Mouse (Mus musculus) heart, adult 2 months (tissue): Measurements from ENCODE around the gene Gm28778. TPM values are rescaled to one million over a fixed set of nuclear protein-coding genes. Genes with fewer than 3 reads are reported as not detected.
A peak's percentile ranks its signal among the peaks of the same experiment; 100 is the strongest.
"Not testable (repeated sequence)": the region's sequence is repeated elsewhere in the genome, so short reads cannot be mapped to it uniquely, and the experiment has no call there.

Source experiments
- DNase-seq, 2 experiments: peaks; one replicate each; pipeline ENCODE4 v3.0.0; 2021
- H3K27ac ChIP-seq: fragments of 200-600 bp; 2 replicates; pipeline ENCODE4 v1.8.1; 2022
- H3K27me3 ChIP-seq: fragments of 200-500 bp; 2 replicates; pipeline ENCODE4 v1.6.1; 2012; ENCODE audit warnings: mild to moderate bottlenecking, low read length, inconsistent platforms, mixed read lengths; ENCODE audit not compliant: control insufficient read depth, insufficient read depth
- H3K36me3 ChIP-seq: fragments of 200-500 bp; 2 replicates; pipeline ENCODE4 v1.6.1; 2012; ENCODE audit warnings: low read length, inconsistent platforms; ENCODE audit not compliant: control insufficient read depth, insufficient read depth
- H3K4me1 ChIP-seq: fragments of 200-500 bp; 2 replicates; pipeline ENCODE4 v1.6.1; 2011; ENCODE audit warnings: low read length; ENCODE audit not compliant: control insufficient read depth, insufficient read depth
- H3K4me3 ChIP-seq: fragments of 200-600 bp; 2 replicates; pipeline ENCODE4 v1.8.1; 2022
- H3K79me2 ChIP-seq: fragments of 200-500 bp; replicated peaks from 2 replicates; pipeline ENCODE4 v1.6.1; 2012; ENCODE audit warnings: mild to moderate bottlenecking, inconsistent platforms, low read length, moderate library complexity, mixed read lengths; ENCODE audit not compliant: control insufficient read depth, insufficient read depth
- H3K9ac ChIP-seq: fragments of 200-500 bp; 2 replicates; pipeline ENCODE4 v1.6.1; 2012; ENCODE audit warnings: low read depth, mild to moderate bottlenecking, control low read depth, inconsistent platforms, low read length, mixed read lengths
- CTCF ChIP-seq: fragments of 200-600 bp; IDR thresholded peaks from 2 replicates; pipeline ENCODE4 v1.8.1; 2022; ENCODE audit warnings: antibody characterized with exemption, mild to moderate bottlenecking, moderate library complexity
- EP300 ChIP-seq: fragments of 200-500 bp; IDR thresholded peaks from 2 replicates; pipeline ENCODE4 v1.6.1; 2011; ENCODE audit warnings: low read depth, low read length, control low read depth; ENCODE audit not compliant: insufficient read depth
- POLR2A ChIP-seq: fragments of 200-500 bp; IDR thresholded peaks from 2 replicates; pipeline ENCODE4 v1.6.1; 2011; ENCODE audit warnings: mild to moderate bottlenecking, low read depth, low read length, control low read depth; ENCODE audit not compliant: insufficient read depth
- WGBS: fragments of 180-500 bp; shearing (Covaris S2); methylation state at CpG from one replicate; pipeline ENCODE4 v1.1.7; 2018; 5-methylcytosine and 5-hydroxymethylcytosine counted together
- intact Hi-C: fragments of 180-260 bp; cut with DNase I; formaldehyde crosslinking; loops from one replicate; pipeline ENCODE4 v1.15.1; 2025
- long read RNA-seq: library from polyadenylated mRNA; stranded (forward); transcript quantifications from one replicate; pipeline ENCODE4 v2.0.0, GENCODE M21; 2021
- polyA plus RNA-seq: library from polyadenylated mRNA; depleted of rRNA; stranded (reverse); fragments of >200 nt; gene quantifications from 2 replicates; pipeline ENCODE4 v1.2.3, GENCODE M21; 2012; rRNA removed
- total RNA-seq, 2 experiments: library from RNA; stranded (reverse); gene quantifications; 2 replicates each; pipeline ENCODE4 v1.2.3; 2021

Gene Gm28778
- total RNA-seq (not detected), polyA plus RNA-seq (7.9 and 10.1 TPM in 2 replicates)
- long read RNA-seq, partial matches to known transcripts, result 0 of 13 reads
- long read RNA-seq, other reads (novel, unspliced or antisense), result 13 of 13 reads

GRCm38 (mm10) chr1:53296581-53297383 lies at the start of gene Gm28778, which contains the start of the genes Pms1 and Ormdl1:
Gene Gm28778 (plus strand): TSS chr1:53297111.
Gene Pms1 (minus strand): TSS chr1:53297018.
Gene Ormdl1 (plus strand): TSS chr1:53297095.
- under 1% methylated on average over 66 of the region's 66 CpGs for WGBS

DNA sequence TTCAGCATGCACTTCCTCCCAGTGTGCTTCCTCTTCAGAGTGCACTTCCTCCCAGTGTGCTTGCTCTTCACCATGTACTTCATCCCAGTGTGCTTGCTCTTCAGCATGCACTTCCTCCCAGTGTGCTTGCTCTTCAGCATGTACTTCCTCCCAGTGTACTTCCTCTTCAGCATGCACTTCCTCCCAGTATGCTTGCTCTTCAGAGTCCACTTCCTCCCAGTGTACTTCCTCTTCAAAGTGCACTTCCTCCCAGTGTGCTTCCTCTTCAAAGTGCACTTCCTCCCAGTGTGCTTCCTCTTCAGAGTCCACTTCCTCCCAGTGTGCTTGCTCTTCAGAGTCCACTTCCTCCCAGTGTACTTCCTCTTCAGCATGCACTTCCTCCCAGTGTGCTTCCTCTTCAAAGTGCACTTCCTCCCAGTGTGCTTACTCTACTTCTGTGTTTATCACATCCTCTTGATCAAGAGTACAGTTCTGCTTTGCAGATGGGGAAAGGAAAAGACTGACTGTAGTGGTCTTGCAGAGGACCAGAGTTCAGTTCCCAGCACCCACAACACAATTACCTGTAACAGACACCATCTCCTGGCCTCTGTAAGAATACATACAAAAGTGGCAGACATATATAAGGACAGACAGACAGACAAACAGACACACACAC lies 31.8 kb upstream of the Gm28778 start:
- not testable (repeated sequence) for H3K4me3 ChIP-seq, H3K27me3 ChIP-seq, H3K27ac ChIP-seq, H3K79me2 ChIP-seq, DNase-seq, H3K9ac ChIP-seq, H3K36me3 ChIP-seq, H3K4me1 ChIP-seq
- intact Hi-C loops, result loop anchor here (5.0 kb wide), 1 partner anchor 153 kb away; no protein-coding TSS in a partner anchor

More at GRCm38 (mm10) chr1:53296581-53297383, at the start of gene Gm28778, which contains the start of the genes Pms1 and Ormdl1:
- H3K4me3 ChIP-seq, result peak within 1 kb of the TSS; percentile 80
- H3K4me1 ChIP-seq, result no peaks in the 10 kb centered on the region
- H3K36me3 ChIP-seq, result no peaks in the 10 kb centered on the region; the same call in none of the 2 replicates
- intact Hi-C loops, result loop anchor here (2.0 to 5.0 kb wide), 2 partner anchors 16 to 56 kb away; partner anchors contain the start of genes Asdurf, Asnsd1, Gm28551 and Osgepl1
- H3K27ac ChIP-seq, result peak within 1 kb of the TSS; percentile 81
- peak within 1 kb of the TSS; percentile 87 for H3K9ac ChIP-seq
- H3K27me3 ChIP-seq, result no peaks in the 10 kb centered on the region
- TF ChIP-seq CTCF, result peak; percentile 52
- TF ChIP-seq EP300, result no peak
- TF ChIP-seq POLR2A, result peak; percentile 89
- peak; percentile 97 to 99 for DNase-seq
- no peaks in the 10 kb centered on the region for H3K79me2 ChIP-seq

GRCm38 (mm10) chr1:53269901-53270300 lies 27.0 kb upstream of the Gm28778 start:
- 62% methylated on average over 3 of the region's 3 CpGs for WGBS
- no peaks in the 10 kb centered on the region for H3K79me2 ChIP-seq
- no peaks in the 10 kb centered on the region for H3K27me3 ChIP-seq
- H3K27ac ChIP-seq, result peak overlapping the region; percentile 41
- H3K9ac ChIP-seq, result no peak overlapping the region
- no peaks in the 10 kb centered on the region; the same call in 1 of the 2 replicates for H3K4me1 ChIP-seq
- peak; percentile 17 to 41 for DNase-seq
- H3K36me3 ChIP-seq, result no peaks in the 10 kb centered on the region
- intact Hi-C loops, result loop anchor here (5.0 kb wide), 1 partner anchor 158 kb away; no protein-coding TSS in a partner anchor
- H3K4me3 ChIP-seq, result no peak overlapping the region
- peak; percentile 64; the same call in 1 of the 2 replicates for TF ChIP-seq EP300
- TF ChIP-seq POLR2A, result no peak

DNA sequence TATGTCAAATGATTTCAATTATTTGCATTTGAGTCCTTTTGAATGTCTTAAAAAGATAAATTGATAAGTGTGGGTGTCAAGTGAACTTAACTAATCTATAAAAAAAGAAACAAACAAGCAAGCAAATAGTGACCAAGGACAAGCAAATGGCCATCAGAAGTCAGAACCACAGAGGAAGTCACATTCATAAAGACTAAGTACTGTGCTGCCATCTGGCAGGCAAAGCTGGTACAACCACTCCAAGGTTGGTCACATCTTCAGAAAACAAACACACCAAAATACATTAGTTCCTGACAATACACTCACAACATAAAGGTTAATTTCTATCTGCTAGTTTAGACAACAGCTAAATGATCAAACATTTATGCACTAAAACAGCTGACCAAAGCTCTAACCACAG lies 24.3 kb upstream of the Gm28778 start:
- intact Hi-C loops, result loop anchor here (1.0 kb wide), 1 partner anchor 219 kb away; no protein-coding TSS in a partner anchor
- H3K4me1 ChIP-seq, result no peaks in the 10 kb centered on the region; the same call in 1 of the 2 replicates
- no peaks in the 10 kb centered on the region for H3K79me2 ChIP-seq
- no peaks in the 10 kb centered on the region for H3K36me3 ChIP-seq
- no peak overlapping the region for H3K4me3 ChIP-seq
- H3K27me3 ChIP-seq, result no peaks in the 10 kb centered on the region
- no peak overlapping the region for H3K9ac ChIP-seq
- TF ChIP-seq CTCF (peak; percentile 79), EP300 (no peak)
- H3K27ac ChIP-seq, result no peak overlapping the region
- DNase-seq, result peak; percentile 8 to 39

DNA sequence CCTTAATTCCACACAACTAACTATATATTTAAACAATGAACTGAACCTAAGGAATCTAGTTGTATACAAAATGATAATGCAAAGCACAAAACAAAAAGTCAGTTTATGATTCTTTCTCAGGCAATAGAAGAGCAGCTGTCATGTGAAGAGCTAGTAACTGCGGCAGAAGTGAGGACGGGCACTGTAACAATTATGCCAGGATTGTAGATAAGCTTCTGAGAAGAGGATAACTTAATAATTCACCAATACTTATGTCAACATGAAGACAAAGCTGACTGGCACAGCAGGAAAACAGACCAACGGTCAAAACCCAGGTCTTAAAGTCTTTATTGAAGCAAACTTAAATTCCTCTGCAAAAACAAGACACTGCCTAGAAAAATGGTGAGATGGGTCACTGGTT lies 5.7 kb upstream of the Gm28778 start:
- Histone ChIP-seq H3K9ac (no peak overlapping the region), H3K36me3 (no peaks in the 10 kb centered on the region), H3K4me3 (no peak overlapping the region), H3K27me3 (no peaks in the 10 kb centered on the region), H3K79me2 (no peaks in the 10 kb centered on the region), H3K4me1 (no peaks in the 10 kb centered on the region), H3K27ac (no peak overlapping the region)
- intact Hi-C loops, result no loop called here
- 60% methylated on average over 3 of the region's 3 CpGs for WGBS
- TF ChIP-seq POLR2A (no peak), CTCF (no peak), EP300 (no peak)
- DNase-seq, result no peak
